Mouse (Mus musculus) embryo, embryonic 11.5 days (tissue): Measurements from ENCODE around the gene Lrrc29.

Experiments used
- DNase-seq: peaks from one replicate; pipeline ENCODE4 v3.0.0-alpha.2; 2012; ENCODE audit warnings: low read depth, low spot score

Lrrc29 gene

GRCm38 (mm10) chr8:105326141-105326672 is at the start of gene Lrrc29, which contains the start of gene Tmem208:
Lrrc29 (minus strand) TSS chr8:105326278.
Tmem208 (plus strand) TSS chr8:105326354.
- DNase-seq, result peak; percentile 93

- peak; percentile 20 for DNase-seq
Measured at GRCm38 (mm10) chr8:105374513-105374966, 48.5 kb upstream of the Lrrc29 start.

DNA sequence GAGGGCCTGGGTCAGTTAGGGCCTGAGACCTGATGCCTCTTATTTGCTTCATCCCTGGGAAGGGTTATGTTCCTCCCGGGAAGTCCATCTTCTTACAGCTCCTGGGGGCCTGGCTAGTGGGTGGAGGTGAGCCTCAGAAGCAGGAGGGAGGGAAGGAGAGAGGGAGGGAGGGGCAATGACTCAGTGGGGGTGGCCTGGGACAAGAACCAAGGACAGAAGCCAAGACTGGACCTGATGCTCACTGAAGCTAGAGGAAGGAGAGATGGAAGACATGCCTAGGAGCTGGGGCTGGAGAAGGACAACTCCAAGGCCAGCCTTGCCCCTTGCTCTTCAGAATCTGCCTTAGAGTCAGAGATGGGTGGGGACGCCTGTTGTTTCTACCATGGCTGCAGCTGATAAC is 47.0 kb upstream of the Lrrc29 start, which contains the start of gene Plekhg4:
TSS of gene Plekhg4 (plus strand) at position 243 of the 400 bp plus-strand sequence.
- no peak for DNase-seq

DNA sequence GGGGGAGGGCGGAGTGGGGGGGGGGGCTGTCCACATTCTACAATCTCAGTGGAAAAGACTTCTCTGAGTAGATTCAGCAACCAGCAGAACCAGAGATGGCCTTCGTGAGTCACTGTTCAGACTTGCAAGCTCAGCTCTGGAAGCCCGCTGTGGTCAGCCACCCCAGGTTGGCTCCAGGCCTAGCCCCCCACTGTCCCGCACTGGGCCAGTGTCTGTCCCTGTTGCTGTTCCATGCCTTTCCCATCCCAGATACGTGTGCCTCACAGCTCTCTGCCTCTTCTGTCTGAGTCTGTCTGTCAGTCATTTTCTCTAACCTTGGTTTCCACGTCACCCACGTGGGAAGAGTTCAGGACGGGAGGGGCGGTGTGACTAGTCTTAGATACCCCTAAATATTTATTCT is 46.4 kb upstream of the Lrrc29 start:
- no peak for DNase-seq

DNA sequence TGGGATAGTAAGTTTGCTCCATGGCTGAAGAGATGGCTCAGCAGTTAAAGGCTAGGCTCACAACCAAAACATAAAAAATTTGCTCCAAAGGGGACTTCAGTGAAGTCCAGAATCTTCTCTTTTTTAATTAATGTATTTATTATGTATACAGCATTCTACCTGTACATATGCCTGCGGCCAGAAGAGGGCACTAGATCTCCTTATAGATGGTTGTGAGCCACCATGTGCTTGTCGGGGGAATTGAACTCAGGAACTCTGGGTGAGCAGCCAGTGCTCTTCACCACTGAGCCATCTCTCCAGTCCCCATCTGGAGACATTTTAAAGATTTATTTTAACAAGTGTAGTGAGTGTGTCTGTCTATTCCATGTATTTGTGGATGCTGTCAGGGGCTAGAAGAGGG is 41.0 kb upstream of the Lrrc29 start:
- no peak for DNase-seq

DNA sequence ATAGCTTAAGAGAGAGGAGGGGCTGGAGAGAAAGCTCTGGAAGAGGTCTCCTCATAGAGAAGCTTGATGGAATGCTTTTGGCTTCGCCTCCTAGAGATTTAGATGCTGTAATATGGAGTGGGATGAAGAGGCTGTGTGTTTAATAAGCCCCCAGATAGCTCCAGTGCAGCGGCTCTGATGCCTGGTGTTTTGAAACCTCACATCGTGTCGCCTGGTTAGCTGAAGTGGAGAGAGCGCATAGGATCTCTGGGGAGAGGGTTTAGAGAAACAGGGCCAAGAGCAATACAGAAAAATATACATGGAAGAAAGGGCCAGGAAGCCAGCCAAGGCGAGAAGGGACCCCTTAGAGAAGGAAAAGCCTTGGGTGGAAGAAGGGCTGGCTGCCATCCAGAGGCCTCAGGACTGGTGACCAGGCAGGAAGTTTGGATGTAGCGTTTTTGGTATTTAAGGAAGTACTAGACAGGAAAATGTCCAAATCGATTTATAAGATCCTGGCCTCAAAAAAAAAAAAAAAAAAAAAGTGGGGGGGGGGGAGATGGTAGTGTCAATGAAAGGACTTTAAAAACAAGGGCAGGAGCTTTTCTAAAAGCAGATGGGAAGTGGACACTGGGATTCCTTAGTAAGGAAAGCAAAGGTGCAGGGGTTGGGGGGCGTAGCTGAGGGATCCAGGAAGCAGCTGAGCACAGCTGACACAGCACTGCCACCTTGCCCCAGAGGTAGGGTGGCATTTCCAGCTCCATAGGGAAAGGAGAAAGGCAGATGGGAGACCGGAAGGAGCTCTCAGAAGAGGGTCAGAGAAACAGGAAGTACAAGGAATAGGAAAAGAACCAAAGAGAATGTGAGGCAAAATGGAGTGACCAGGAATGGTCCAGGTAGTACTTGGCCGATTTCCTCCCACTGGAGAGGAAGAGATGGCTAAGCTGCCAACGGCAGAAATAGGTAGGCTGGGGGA is 35.9 kb upstream of the Lrrc29 start:
- DNase-seq, result no peak

DNA sequence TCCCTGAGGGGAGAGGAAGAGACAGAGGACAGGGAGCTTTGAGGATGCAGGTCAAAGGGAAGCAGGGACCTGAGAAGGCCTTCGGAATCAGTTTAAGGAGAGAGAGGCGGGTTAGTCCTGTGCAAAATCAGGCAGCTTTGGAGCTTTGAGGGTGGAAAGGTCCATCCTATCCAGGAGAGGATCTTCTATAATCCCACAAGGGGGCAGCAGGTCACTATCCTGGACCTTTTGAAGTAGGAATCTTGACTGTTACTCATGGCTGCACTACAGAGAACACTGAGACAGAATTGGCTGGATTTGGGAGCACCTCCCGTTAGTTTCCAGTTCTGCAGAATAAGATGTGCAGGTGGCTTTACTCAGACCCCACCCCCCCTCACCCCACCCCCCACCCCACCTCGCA is 33.6 kb upstream of the Lrrc29 start:
- DNase-seq, result no peak

- no peak for DNase-seq
Measured at GRCm38 (mm10) chr8:105359208-105359607, 33.1 kb upstream of the Lrrc29 start.

DNA sequence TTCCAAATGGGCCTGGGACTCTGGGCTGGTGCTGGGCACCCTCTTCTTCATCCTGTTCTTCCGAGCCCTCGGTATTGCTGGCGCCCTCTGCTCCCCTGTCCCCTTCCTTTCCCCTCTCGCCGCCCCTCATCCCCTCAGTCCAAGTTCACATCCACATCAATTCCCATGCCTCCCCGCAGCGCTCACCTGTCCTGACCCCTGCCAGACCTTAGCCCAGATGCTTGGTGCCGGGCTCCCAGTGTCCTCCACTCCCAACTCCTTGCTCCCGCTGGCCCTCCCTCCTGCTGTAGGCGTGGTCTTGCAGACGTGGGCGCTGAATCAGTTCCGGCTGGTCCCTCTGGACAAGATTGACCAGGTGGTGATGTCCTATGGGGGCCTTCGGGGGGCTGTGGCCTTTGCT is 30.6 kb upstream of the Lrrc29 start:
- DNase-seq, result no peak

DNA sequence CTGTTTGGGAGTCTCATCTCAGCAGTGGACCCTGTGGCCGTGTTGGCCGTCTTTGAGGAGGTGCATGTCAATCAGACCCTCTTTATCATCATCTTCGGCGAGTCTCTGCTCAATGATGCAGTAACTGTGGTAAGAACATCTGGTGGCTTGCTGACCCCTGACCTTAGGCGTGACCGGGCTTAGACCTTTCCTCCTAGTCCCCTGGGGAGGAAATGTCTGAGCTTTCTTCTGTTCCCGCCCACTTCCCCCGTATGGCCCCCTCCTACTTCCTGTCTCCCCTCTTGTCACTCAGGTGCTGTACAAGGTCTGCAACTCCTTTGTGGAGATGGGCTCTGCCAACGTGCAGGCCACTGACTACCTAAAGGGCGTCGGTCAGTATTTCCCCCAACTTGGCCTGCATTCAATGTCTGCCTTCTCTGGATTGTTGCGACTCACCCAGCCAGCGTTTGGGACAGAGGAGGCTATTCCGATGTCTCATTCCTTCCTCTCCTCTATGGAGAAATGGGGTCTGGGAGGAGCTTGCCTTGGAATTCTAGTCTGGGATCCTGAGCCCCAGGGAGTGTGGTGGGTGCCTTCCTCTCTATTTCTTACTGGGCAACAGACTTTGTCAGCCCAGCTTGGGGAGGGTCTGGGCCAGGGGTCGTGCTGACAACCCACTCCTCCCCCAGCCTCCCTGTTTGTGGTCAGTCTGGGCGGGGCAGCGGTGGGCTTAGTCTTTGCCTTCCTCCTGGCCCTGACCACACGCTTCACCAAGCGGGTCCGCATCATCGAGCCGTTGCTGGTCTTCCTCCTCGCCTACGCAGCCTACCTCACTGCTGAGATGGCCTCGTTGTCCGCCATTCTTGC is 29.3 kb upstream of the Lrrc29 start:
- no peak for DNase-seq

- no peak for DNase-seq
Measured at GRCm38 (mm10) chr8:105354549-105354948, 28.5 kb upstream of the Lrrc29 start.

- no peak for DNase-seq
Measured at GRCm38 (mm10) chr8:105353583-105354135, 27.6 kb upstream of the Lrrc29 start.

- DNase-seq, result no peak
Measured at GRCm38 (mm10) chr8:105350186-105350585, 24.1 kb upstream of the Lrrc29 start.

GRCm38 (mm10) chr8:105349096-105349771 is 23.2 kb upstream of the Lrrc29 start:
- DNase-seq, result no peak

GRCm38 (mm10) chr8:105348450-105349095 is 22.5 kb upstream of the Lrrc29 start, which contains the start of gene Slc9a5:
Slc9a5 (plus strand) TSS chr8:105348843.
- peak; percentile 69 for DNase-seq

GRCm38 (mm10) chr8:105347428-105348221 is 21.5 kb upstream of the Lrrc29 start, which contains the start of gene Fhod1:
Fhod1 (minus strand) TSS chr8:105347953.
- peak; percentile 94 for DNase-seq

GRCm38 (mm10) chr8:105346611-105347427 is 20.7 kb upstream of the Lrrc29 start:
- no peak for DNase-seq
